Mouse (Mus musculus) retina, postnatal 1 day (tissue): Measurements from ENCODE around the gene Rbmxl1.
"Not testable (repeated sequence)": the region's sequence is repeated elsewhere in the genome, so short reads cannot be mapped to it uniquely, and the experiment has no call there.

Experiments
- DNase-seq: peaks from one replicate; pipeline ENCODE4 v3.0.0-alpha.2; 2012

Gene Rbmxl1

GRCm38 (mm10) chr8:78508719-78509272 lies at the start of gene Rbmxl1:
Gene Rbmxl1 (minus strand): TSS chr8:78508898.
- DNase-seq: peak; percentile 93

- no peak for DNase-seq
These were observed 48.2 kb upstream of the Rbmxl1 start for GRCm38 (mm10) chr8:78556773-78557434.

- DNase-seq: no peak
These were observed 47.1 kb upstream of the Rbmxl1 start for GRCm38 (mm10) chr8:78555817-78556216.

- peak; percentile 15 for DNase-seq
These were observed 42.0 kb upstream of the Rbmxl1 start for GRCm38 (mm10) chr8:78550752-78551134.

DNA sequence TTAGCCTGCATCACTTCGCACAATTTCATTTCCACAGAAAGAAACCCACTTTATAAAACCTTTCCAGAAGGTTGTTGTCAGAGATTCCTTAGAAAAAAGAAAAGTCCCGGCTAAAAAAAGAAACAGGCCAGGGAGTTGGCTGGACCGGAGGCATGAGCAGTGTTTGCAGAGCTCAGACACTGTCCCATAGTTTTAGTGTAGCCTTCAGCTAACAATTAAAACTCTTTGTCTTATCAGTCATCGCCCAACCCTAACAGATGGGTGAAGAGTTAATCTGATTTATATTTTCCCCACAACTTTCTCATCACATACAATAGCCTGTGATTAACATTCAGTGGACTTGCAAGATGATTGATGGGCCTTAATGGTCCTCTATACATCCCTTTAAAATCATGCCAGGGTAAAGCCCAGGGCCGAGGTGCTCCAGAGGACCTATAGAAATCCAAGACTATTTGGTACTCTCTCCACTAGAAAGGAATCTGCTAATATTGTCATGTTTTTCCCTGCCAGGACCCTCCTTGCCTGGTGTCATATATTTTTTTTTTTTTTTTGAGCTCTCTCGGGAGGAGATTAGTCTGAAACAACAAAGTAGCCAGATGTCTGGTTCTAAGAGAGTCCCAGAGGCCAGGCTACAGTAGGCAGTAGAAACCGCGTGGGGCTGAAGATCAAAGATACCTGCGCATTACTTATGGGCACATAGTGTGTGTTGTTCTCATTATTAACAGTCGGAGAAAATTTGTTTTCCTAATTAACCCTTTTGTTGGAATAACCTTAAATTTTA lies 41.5 kb upstream of the Rbmxl1 start:
- peak; percentile 74 for DNase-seq

GRCm38 (mm10) chr8:78545153-78545817 lies 36.6 kb upstream of the Rbmxl1 start:
- not testable (repeated sequence) for DNase-seq

GRCm38 (mm10) chr8:78544545-78544944 lies 35.8 kb upstream of the Rbmxl1 start:
- DNase-seq: no peak

- no peak for DNase-seq
These were observed 34.9 kb upstream of the Rbmxl1 start for GRCm38 (mm10) chr8:78543621-78544020.

DNA sequence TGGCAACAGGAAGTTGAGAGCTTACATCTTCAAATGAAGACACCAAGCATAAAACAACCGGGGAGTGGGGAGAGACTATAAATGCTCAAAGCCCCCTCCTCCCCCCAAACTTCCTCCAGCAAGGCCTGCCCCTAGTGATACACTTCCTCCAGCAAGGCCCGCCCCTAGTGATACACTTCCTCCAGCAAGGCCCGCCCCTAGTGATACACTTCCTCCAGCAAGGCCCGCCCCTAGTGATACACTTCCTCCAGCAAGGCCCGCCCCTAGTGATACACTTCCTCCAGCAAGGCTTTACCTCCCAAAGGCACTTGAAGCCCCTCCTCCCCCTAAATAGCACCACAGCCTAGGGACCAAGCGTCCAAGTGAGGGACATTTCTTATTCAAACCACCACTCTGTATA lies 34.0 kb upstream of the Rbmxl1 start:
- DNase-seq: not testable (repeated sequence)

GRCm38 (mm10) chr8:78537795-78538194 lies 29.1 kb upstream of the Rbmxl1 start:
- no peak for DNase-seq

GRCm38 (mm10) chr8:78536716-78537115 lies 28.0 kb upstream of the Rbmxl1 start:
- DNase-seq: no peak

- DNase-seq: no peak
These were observed 25.3 kb upstream of the Rbmxl1 start for GRCm38 (mm10) chr8:78533981-78534380.

DNA sequence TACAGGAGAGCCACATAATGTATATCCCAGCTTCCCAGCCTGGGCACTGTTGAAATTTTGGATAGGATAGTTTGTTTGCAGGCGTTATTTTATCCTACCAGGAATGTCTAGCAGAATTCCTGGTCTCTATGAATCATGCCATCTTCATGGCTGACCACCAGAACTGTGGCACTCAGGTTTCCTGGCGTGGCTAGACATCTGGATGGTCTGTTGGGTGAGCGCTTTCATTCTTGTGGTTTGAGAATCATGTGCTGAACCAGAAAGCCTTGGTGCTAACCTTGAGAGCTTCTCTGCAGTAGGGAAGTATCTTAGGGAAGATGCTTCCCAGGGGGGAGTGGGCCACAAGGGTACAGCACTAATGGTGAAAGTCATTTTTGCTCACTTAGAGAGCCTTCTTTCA lies 6.4 kb upstream of the Rbmxl1 start:
- no peak for DNase-seq

DNA sequence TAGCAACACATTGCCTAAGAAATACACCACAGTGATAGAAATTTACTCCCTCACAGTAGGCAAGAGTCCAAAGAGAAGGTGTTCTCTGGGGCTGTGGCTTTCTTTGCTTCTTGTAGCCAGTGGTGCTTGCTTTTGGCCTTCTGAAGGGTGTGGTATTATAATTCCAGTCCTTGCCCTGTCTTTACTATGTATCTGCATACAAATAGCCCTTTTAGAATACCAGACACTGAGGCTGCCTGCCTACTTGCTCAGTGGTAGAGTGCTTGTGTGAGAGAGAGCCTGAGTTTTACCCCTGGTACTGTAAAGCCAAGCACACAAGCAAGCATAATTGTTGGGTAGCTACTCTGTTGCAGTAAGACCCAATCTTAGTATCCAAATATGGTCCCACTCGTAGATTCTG lies 6.0 kb upstream of the Rbmxl1 start:
- no peak for DNase-seq

DNA sequence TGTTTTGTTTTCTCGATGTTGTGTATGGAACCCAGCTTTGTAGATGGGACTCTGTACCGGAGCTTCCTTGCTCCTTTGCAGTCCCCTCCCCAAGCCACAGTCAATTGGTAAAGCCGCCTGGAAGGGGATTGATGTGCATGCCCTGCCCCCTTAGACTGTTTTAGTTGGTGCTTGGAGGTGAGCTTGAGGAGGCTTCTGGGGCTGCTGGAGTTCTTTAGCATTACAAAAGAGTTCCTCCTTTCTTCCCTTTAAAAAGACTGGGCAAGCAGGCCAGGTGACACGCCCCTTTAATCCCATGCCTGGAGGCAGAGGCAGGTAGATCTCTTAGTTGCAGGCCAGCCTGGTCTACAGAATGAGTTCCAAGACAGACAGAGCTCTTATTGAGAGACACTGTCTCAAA lies 4.4 kb upstream of the Rbmxl1 start:
- no peak for DNase-seq

DNA sequence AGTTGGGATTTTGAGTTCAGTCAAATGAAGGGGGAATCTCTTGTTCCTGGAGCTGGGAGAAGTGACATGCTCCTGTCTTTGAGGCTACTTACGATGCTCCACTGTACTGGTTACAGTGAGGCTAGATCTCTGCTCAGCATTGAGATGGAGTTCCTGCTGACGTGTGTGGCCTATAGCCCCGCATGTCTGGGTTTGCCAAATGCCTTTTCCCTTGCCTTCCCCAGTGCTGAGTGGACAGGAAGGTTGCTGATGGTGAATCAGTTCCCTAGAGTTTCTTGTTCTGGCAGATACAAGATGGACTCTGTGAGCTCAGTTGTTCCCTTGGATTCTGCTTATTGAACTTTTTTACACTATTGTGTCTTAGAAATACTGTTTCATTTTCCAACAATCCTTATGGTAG lies 2.2 kb upstream of the Rbmxl1 start:
- no peak for DNase-seq

DNA sequence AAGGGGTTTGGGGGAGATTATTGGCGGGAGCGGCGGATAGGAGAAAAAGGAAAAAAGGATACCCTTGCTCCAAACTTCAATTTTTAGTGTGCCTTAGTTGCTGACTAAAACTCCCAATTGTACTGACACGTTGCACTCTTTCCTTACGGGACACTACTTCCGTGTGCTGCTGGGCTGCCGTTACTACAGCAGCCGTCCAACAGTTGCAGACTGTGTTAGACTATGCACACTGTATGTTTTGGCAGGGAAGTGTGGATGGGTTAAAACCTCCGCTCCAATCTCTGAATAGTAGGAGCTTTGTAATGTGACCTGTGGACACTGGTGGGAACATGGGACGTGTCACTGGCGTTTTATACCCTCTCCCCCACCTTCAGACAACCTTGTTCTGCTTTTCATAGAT lies 1.4 kb upstream of the Rbmxl1 start:
- peak; percentile 22 for DNase-seq

GRCm38 (mm10) chr8:78509273-78510031 lies 754 bp upstream of the Rbmxl1 start, which contains the start of gene Slc10a7:
Gene Slc10a7 (plus strand): TSS chr8:78509346.
- DNase-seq: peak; percentile 92

DNA sequence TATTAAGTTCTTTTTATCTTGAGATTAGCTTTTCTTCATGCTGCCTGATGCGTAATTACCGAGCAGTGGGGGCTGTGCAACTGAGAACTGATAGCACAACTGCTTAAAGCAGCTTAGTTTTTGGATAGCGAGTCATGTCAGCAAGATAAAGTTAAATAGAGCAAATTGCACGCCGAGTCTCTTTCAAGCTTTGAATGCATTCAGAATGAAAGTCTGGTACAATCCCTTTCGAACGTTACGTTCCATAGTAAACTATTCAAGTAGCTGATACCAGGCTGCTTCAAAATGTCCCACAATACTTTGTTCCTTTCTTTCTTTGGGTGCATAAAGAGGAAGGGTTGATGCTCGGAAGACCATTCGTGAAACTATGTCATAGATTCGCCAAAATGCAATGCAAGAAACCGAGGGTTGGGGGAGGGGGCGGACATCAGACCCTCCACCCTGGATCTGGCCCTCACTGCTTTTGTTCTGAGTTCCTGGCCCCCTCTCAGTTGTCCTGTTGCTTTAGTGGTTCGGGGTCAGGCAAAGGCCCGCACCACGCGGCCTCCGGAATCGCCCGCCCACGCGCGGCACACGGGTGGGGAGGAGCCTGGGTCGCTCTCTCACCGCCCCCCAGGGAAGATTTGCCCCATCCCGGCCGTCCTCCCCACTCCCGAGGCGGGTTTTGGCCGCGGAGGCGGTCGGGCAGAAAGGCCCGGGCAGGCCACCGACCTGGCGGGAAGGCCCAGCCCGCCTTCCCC lies 549 bp downstream of the Rbmxl1 start:
- DNase-seq: peak; percentile 73

GRCm38 (mm10) chr8:78502706-78503105 lies 6.0 kb downstream of the Rbmxl1 start:
- DNase-seq: no peak

DNA sequence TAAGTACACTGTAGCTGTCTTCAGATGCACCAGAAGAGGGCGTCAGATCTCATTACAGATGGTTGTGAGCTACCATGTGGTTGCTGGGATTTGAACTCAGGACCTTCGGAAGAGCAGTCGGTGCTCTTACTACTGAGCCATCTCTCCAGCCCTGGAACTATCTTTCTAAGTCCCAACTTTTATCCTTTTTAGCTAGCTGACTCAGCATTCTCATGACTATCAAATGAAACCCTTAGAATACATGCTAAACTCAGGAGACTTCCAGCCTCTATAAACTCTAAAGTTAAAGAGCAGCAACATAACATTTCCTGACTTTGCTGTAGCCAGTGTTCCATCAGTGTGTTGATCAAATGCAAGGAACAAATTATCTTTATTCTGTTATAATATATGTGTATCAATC lies 12.4 kb downstream of the Rbmxl1 start:
- not testable (repeated sequence) for DNase-seq

DNA sequence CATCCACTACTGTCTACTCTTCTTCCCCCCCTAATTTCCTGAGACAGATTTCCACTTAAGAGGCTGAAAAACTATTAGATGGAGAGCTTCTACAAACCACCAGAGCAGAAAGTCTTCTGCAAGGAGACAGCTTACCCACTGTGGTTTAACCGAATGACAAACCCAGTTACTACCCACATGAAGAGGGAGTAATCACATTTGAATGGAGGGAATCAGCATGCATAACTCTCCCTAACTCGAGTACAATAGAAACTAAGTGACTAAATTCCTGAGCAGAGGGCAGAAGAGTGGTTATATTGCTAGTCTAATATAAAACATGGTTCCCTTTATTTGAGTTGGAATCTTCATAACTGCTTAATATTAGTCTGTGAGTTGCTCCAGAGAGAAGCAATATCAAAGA lies 15.7 kb downstream of the Rbmxl1 start:
- DNase-seq: no peak
